Mouse (Mus musculus) erythroblast, embryonic 14.5 days (primary cell): ENCODE data around the gene Fam160a1. TPM values are rescaled to one million over a fixed set of nuclear protein-coding genes. Genes with fewer than 3 reads are reported as not detected.
A peak's percentile ranks its signal among the peaks of the same experiment; 100 is the strongest.

Source experiments
- H3K27me3 ChIP-seq: 2 replicates; pipeline ENCODE4 v1.6.1; 2012; ENCODE audit warnings: inconsistent platforms; ENCODE audit not compliant: control insufficient read depth
- H3K36me3 ChIP-seq: 2 replicates; pipeline ENCODE4 v1.6.1; 2012; ENCODE audit warnings: mild to moderate bottlenecking, inconsistent platforms; ENCODE audit not compliant: control insufficient read depth
- H3K4me1 ChIP-seq: 2 replicates; pipeline ENCODE4 v1.6.1; 2012; ENCODE audit warnings: inconsistent platforms; ENCODE audit not compliant: control insufficient read depth
- H3K4me3 ChIP-seq: replicated peaks from 2 replicates; pipeline ENCODE3; 2012; ENCODE audit warnings: moderate library complexity, mild to moderate bottlenecking, inconsistent platforms
- H3K9me3 ChIP-seq: 2 replicates; pipeline ENCODE4 v1.6.1; 2012; ENCODE audit warnings: low read length, inconsistent platforms, mixed read lengths; ENCODE audit not compliant: control insufficient read depth
- GATA1 ChIP-seq: IDR thresholded peaks from 2 replicates; pipeline ENCODE4 v1.6.1; 2012; ENCODE audit warnings: low read length, inconsistent platforms, mixed read lengths
- TAL1 ChIP-seq: IDR thresholded peaks from 3 replicates; pipeline ENCODE4 v1.6.1; 2012; ENCODE audit warnings: low read length, inconsistent platforms, mixed read lengths
- polyA plus RNA-seq: library from polyadenylated mRNA; stranded (reverse); fragments of >175 nt; gene quantifications from 2 replicates; pipeline ENCODE4 v1.2.3, GENCODE M21; 2012

Fam160a1 gene
- polyA plus RNA-seq, 1 experiment = 0.07 TPM

- H3K4me1 ChIP-seq = peaks cover 15% of the 10 kb centered on the region
- H3K9me3 ChIP-seq = no peaks in the 10 kb centered on the region
- peaks cover 4% of the 10 kb centered on the region; the same call in 1 of the 2 replicates for H3K27me3 ChIP-seq
- no peak for TF ChIP-seq TAL1
- no peak for TF ChIP-seq GATA1
- no peaks in the 10 kb centered on the region for H3K36me3 ChIP-seq
- no peak overlapping the region for H3K4me3 ChIP-seq
Measured at GRCm38 (mm10) chr3:85738591-85738990, 78.5 kb downstream of the Fam160a1 start.

DNA sequence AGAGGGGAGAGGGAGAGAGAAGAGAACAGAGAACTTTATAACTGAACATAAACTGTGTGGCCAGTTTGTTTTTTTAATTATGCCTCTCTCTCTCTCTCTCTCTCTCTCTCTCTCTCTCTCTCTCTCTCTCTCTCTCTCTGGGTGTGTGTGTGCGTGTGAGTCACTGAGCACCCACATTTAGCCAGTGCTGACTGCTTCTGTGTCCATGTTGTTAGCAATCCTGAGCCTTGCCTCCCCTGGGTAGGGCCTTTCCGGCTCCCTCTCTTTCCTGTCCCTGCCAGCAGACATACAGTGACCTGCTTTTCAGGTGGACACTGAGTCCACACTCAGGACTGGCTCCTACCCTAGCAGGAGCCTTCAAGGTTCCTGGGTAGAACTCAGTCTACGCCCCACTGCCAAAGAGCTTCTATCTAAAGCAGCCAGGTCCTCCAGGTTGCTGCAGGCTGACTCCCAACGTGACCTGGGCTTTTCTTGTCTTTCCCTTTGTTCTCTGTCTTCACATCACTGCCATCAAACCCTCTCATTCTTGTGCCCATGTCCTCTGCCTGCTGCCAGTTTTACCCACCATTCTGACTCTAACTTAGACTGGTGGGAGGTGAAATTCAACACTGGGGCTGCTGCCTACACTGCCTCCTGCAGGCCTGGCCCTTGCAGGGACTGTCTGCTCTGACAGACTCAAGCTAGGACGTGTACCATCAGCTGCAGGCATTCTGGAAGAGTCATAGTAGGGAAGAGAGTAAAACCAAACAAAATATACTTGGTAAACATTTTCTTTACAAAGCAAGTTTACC, 83.0 kb downstream of the Fam160a1 start:
- no peaks in the 10 kb centered on the region for H3K9me3 ChIP-seq
- TF ChIP-seq GATA1 (no peak), TAL1 (no peak)
- H3K36me3 ChIP-seq = no peaks in the 10 kb centered on the region
- H3K4me3 ChIP-seq = no peak overlapping the region
- H3K4me1 ChIP-seq = no peaks in the 10 kb centered on the region
- H3K27me3 ChIP-seq = peaks cover 9% of the 10 kb centered on the region

GRCm38 (mm10) chr3:85727171-85727570, 89.9 kb downstream of the Fam160a1 start:
- H3K9me3 ChIP-seq = no peaks in the 10 kb centered on the region
- H3K4me3 ChIP-seq = no peak overlapping the region
- TF ChIP-seq GATA1 (no peak), TAL1 (no peak)
- peaks cover 6% of the 10 kb centered on the region for H3K27me3 ChIP-seq
- no peaks in the 10 kb centered on the region for H3K36me3 ChIP-seq
- peaks cover 40% of the 10 kb centered on the region for H3K4me1 ChIP-seq

GRCm38 (mm10) chr3:85725971-85726370, 91.1 kb downstream of the Fam160a1 start:
- Histone ChIP-seq H3K4me1 (peaks cover 42% of the 10 kb centered on the region), H3K4me3 (no peak overlapping the region), H3K27me3 (peaks cover 6% of the 10 kb centered on the region), H3K36me3 (no peaks in the 10 kb centered on the region), H3K9me3 (no peaks in the 10 kb centered on the region)
- TF ChIP-seq TAL1 = no peak
- TF ChIP-seq GATA1 = no peak

DNA sequence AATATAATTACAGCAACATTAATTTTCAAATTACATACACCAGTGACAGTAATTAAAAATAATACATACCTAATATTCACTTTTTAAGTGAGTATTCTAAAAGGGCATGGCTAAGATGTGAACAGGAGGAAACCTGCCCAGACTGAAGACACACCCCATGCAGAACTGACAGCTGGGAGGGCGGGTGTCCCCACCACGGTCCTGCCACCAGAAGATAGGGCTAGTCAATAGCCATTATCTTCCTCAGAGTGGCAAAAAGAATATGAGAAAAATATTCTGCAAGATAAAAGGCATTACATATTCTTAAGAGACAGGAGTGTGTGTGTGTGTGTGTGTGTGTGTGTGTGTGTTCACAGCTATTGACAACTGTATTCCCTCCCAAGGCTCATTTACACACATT, 92.0 kb downstream of the Fam160a1 start:
- peaks cover 42% of the 10 kb centered on the region for H3K4me1 ChIP-seq
- no peaks in the 10 kb centered on the region for H3K36me3 ChIP-seq

GRCm38 (mm10) chr3:85722581-85722980, 94.5 kb downstream of the Fam160a1 start:
- TF ChIP-seq TAL1 (no peak), GATA1 (no peak)
- peaks cover 43% of the 10 kb centered on the region for H3K4me1 ChIP-seq
- no peak overlapping the region for H3K4me3 ChIP-seq
- no peaks in the 10 kb centered on the region for H3K36me3 ChIP-seq
- H3K9me3 ChIP-seq = no peaks in the 10 kb centered on the region
- peaks cover 7% of the 10 kb centered on the region for H3K27me3 ChIP-seq

More for the DNA sequence above, 92.0 kb downstream of the Fam160a1 start:
- Histone ChIP-seq H3K4me3 (no peak overlapping the region), H3K9me3 (no peaks in the 10 kb centered on the region), H3K27me3 (peaks cover 6% of the 10 kb centered on the region)
- TF ChIP-seq GATA1 (no peak), TAL1 (peak; percentile 70)

DNA sequence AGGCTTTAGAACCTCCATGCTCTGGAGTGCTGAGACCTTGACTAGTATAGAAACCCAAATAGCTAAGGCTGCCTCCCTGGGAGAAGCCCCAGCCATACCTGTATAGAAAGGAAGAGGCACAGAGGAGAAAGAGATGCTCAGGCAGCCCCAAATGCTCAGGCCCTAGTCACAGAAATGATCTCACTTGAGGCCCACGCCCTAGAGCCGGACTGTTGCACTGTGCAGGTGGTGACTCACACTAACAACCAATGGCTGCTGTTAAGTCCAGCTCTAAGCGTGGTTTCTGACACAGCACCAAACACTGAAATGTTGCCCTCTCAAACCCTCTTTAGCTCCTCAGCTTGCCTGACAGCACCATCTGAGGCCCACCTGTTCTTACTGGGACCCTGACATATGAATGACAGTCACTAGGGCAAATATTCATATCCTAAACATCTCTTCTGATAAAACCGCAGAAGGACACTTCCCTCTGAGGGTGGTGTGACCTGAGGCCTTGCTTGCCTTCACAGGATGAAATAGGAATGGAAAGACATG, 101.3 kb downstream of the Fam160a1 start:
- Histone ChIP-seq H3K36me3 (no peaks in the 10 kb centered on the region), H3K4me3 (no peak overlapping the region), H3K4me1 (peaks cover 21% of the 10 kb centered on the region), H3K27me3 (peaks cover 9% of the 10 kb centered on the region), H3K9me3 (no peaks in the 10 kb centered on the region)
- TF ChIP-seq GATA1 (no peak), TAL1 (no peak)

GRCm38 (mm10) chr3:85713936-85714709, 103.0 kb downstream of the Fam160a1 start:
- TF ChIP-seq TAL1 = no peak
- TF ChIP-seq GATA1 = no peak
- Histone ChIP-seq H3K9me3 (no peaks in the 10 kb centered on the region), H3K27me3 (peaks cover 5% of the 10 kb centered on the region), H3K4me1 (peaks cover 31% of the 10 kb centered on the region), H3K36me3 (no peaks in the 10 kb centered on the region), H3K4me3 (no peak overlapping the region)

DNA sequence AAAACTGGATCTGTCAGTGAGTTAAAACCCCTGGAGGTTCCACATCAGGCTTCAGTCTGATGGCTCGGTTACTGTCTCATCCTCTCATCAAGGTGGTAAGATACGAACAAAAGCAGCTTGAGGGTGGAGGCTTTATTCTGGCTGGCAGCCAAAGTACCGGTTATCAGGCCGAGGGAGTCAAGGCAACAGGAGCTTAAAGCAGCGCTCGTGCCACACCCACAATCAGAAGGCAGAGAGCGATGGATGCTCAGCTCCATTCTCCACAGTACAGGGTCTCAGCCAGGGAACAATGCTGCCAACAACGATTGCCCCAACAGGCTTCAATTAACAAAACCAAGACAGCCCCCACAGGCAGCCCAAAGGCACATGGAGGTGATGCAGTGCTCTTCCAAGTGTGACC, 106.4 kb downstream of the Fam160a1 start:
- TF ChIP-seq GATA1 = no peak
- no peak for TF ChIP-seq TAL1
- Histone ChIP-seq H3K4me3 (no peak overlapping the region), H3K4me1 (peaks cover 22% of the 10 kb centered on the region), H3K9me3 (no peaks in the 10 kb centered on the region), H3K36me3 (no peaks in the 10 kb centered on the region), H3K27me3 (peaks cover 5% of the 10 kb centered on the region)
